Mouse (Mus musculus) ovary, postnatal 10 days (tissue): ENCODE data around the gene Rin2.

ENCODE experiments used
- DNase-seq: peaks from one replicate; pipeline ENCODE4 v3.0.0; 2022; ENCODE audit warnings: low spot score

Gene Rin2

GRCm38 (mm10) chr2:145735079-145735478 lies 60.1 kb downstream of the Rin2 start:
- no peak for DNase-seq

GRCm38 (mm10) chr2:145736543-145736942 lies 61.5 kb downstream of the Rin2 start:
- no peak for DNase-seq

GRCm38 (mm10) chr2:145737196-145737595 lies 62.2 kb downstream of the Rin2 start:
- DNase-seq, result no peak

GRCm38 (mm10) chr2:145740729-145741128 lies 65.7 kb downstream of the Rin2 start:
- DNase-seq, result no peak

- DNase-seq, result no peak
Observed at GRCm38 (mm10) chr2:145742795-145743710, 68.0 kb downstream of the Rin2 start.

GRCm38 (mm10) chr2:145746406-145746805 lies 71.4 kb downstream of the Rin2 start:
- no peak for DNase-seq

GRCm38 (mm10) chr2:145749645-145750044 lies 74.6 kb downstream of the Rin2 start:
- no peak for DNase-seq

GRCm38 (mm10) chr2:145752572-145752971 lies 77.6 kb downstream of the Rin2 start:
- DNase-seq, result no peak

- no peak for DNase-seq
Observed at GRCm38 (mm10) chr2:145753973-145754372, 79.0 kb downstream of the Rin2 start.

- DNase-seq, result no peak
Observed at GRCm38 (mm10) chr2:145755864-145756822, 81.1 kb downstream of the Rin2 start.

GRCm38 (mm10) chr2:145760121-145760520 lies 85.1 kb downstream of the Rin2 start:
- DNase-seq, result no peak

GRCm38 (mm10) chr2:145761436-145761835 lies 86.4 kb downstream of the Rin2 start:
- no peak for DNase-seq

- DNase-seq, result no peak
Observed at GRCm38 (mm10) chr2:145769964-145770363, 94.9 kb downstream of the Rin2 start.

GRCm38 (mm10) chr2:145770730-145771536 lies 95.9 kb downstream of the Rin2 start:
- no peak for DNase-seq

GRCm38 (mm10) chr2:145783247-145783646 lies 108.2 kb downstream of the Rin2 start:
- no peak for DNase-seq

- DNase-seq, result no peak
Observed at GRCm38 (mm10) chr2:145784246-145784935, 109.4 kb downstream of the Rin2 start.

GRCm38 (mm10) chr2:145784964-145785363 lies 109.9 kb downstream of the Rin2 start:
- no peak for DNase-seq

GRCm38 (mm10) chr2:145785758-145786617 lies 111.0 kb downstream of the Rin2 start:
- DNase-seq, result peak; percentile 29

GRCm38 (mm10) chr2:145786618-145786932 lies 111.6 kb downstream of the Rin2 start:
- DNase-seq, result no peak

- DNase-seq, result no peak
Observed at GRCm38 (mm10) chr2:145787486-145787885, 112.5 kb downstream of the Rin2 start.
